Mouse (Mus musculus): ENCODE data around the gene Spin1. TPM values are rescaled to one million over a fixed set of nuclear protein-coding genes. Genes with fewer than 3 reads are reported as not detected.

Gene Spin1
- polyA plus RNA-seq, 1 experiment, result not detected

DNA sequence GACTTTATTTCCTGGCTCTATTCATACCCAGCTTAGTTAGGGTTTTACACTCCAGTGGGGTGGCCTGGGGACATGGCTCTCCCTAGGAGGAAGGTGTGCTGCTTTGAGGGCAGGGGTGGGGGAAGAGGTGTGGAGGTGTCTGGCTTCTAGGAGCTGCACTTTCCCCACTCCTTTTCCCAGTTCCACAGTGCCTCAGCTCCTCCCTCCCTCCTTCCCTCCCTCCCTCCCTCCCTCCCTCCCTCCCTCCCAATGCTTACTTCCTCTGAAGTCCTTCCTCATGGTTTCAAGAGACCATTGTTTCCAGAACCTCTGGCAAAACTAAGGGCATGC, 37.0 kb downstream of the Spin1 start:
- Histone ChIP-seq H3K4me1 (ENCODE audit: control insufficient read depth, insufficient read depth, low read length) (peaks cover 2% of the 10 kb centered on the region), H3K27ac (ENCODE audit: insufficient read depth, low read depth, low read length) (no peak overlapping the region), H3K4me3 (ENCODE audit: insufficient read depth, low read depth, low read length) (no peak overlapping the region)
- TF ChIP-seq CTCF (IDR thresholded peaks at IDR 0.05; ENCODE audit: insufficient read depth, low read depth, low read length) (no peak), POLR2A (IDR thresholded peaks at IDR 0.05; ENCODE audit: insufficient read depth, low read depth, low read length) (no peak)

DNA sequence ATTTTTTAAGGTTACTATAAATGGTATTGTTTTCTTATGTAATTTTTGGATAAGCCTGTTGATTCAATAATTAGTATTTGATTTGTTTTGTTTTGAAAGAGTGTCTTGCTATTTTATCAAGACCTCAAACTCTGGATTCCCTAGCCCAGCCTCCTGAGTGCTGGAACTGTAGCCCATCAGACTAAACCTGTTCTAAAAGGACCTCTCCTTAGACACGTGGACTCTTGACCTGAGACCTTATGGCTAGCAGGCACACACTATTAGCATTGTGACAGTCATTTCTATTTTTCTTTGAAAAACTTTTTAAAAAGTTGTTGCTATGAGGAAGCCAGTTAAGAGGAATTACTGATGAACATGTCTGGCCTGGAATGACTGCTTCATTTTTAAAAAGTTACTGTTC, 46.4 kb downstream of the Spin1 start:
- no peaks in the 10 kb centered on the region; the same call in 1 of the 2 replicates for H3K4me1 ChIP-seq (ENCODE audit: control insufficient read depth, insufficient read depth, low read length)
- TF ChIP-seq POLR2A (IDR thresholded peaks at IDR 0.05; ENCODE audit: insufficient read depth, low read depth, low read length) (no peak), CTCF (IDR thresholded peaks at IDR 0.05; ENCODE audit: insufficient read depth, low read depth, low read length) (no peak)
- H3K27ac ChIP-seq (ENCODE audit: insufficient read depth, low read depth, low read length), result no peak overlapping the region
- WGBS, result 61% methylated on average over 1 of the region's 1 CpGs
- H3K4me3 ChIP-seq (ENCODE audit: insufficient read depth, low read depth, low read length), result no peak overlapping the region

DNA sequence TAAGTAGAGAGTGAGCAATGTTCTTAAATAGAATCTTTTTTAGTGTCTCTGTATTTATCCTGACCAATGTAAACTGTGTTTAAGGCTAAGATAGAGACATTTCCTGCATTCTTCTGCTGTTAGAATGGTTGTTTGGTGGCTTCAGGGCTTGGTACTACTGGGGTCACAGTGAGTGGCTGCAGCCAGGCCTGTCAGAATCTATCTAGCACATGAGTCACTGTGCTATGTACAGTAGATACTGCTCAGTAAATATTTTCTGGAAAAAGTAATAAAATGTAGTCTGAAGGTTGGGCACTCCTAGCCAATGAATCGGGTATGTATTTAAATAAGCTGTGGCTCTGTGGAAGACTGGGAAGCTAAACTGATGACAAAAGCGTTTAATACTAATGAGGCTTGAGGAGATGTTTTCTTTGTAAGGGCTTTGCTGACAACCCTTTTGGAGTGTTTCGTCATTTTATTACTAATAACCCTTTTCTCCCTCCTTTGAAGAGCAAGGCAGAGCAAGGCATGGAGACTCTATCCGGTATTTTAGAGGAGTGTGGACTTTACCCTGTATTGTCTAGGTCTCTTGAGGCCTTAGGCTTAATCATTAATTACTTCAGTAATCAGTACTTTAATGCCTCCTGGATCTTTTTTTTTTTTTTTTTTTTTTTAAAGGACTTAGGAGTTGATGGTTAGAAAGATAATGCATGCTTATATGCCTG, 52.4 kb downstream of the Spin1 start:
- Histone ChIP-seq H3K27ac (ENCODE audit: insufficient read depth, low read depth, low read length) (no peak overlapping the region), H3K4me3 (ENCODE audit: insufficient read depth, low read depth, low read length) (no peak overlapping the region), H3K4me1 (ENCODE audit: control insufficient read depth, insufficient read depth, low read length) (peaks cover 5% of the 10 kb centered on the region)
- TF ChIP-seq CTCF (IDR thresholded peaks at IDR 0.05; ENCODE audit: insufficient read depth, low read depth, low read length) (no peak), POLR2A (IDR thresholded peaks at IDR 0.05; ENCODE audit: insufficient read depth, low read depth, low read length) (no peak)
- 71% methylated on average over 4 of the region's 4 CpGs for WGBS

DNA sequence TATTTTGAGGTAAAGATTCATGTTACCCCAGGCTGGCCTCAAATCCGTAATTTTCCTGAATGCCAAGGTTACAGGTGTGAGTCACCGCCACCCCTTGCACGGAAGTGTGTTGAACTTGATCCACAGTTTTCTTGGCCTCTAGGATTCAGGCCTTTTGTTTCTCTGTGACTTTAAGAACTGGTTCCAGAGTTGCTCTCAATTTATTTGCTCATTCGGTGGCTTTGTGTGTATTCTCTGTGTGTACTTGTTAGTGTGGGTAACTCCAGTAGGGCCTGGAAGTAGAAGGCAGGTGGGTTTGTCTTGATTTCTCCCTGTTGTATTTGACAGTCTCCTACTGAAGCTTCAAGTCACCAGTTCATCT, 53.0 kb downstream of the Spin1 start:
- H3K4me1 ChIP-seq (ENCODE audit: control insufficient read depth, insufficient read depth, low read length), result peaks cover 5% of the 10 kb centered on the region
- TF ChIP-seq POLR2A (IDR thresholded peaks at IDR 0.05; ENCODE audit: insufficient read depth, low read depth, low read length) (no peak), CTCF (IDR thresholded peaks at IDR 0.05; ENCODE audit: insufficient read depth, low read depth, low read length) (no peak)
- WGBS, result 77% methylated on average over 4 of the region's 4 CpGs
- no peak overlapping the region for H3K27ac ChIP-seq (ENCODE audit: insufficient read depth, low read depth, low read length)
- H3K4me3 ChIP-seq (ENCODE audit: insufficient read depth, low read depth, low read length), result no peak overlapping the region

DNA sequence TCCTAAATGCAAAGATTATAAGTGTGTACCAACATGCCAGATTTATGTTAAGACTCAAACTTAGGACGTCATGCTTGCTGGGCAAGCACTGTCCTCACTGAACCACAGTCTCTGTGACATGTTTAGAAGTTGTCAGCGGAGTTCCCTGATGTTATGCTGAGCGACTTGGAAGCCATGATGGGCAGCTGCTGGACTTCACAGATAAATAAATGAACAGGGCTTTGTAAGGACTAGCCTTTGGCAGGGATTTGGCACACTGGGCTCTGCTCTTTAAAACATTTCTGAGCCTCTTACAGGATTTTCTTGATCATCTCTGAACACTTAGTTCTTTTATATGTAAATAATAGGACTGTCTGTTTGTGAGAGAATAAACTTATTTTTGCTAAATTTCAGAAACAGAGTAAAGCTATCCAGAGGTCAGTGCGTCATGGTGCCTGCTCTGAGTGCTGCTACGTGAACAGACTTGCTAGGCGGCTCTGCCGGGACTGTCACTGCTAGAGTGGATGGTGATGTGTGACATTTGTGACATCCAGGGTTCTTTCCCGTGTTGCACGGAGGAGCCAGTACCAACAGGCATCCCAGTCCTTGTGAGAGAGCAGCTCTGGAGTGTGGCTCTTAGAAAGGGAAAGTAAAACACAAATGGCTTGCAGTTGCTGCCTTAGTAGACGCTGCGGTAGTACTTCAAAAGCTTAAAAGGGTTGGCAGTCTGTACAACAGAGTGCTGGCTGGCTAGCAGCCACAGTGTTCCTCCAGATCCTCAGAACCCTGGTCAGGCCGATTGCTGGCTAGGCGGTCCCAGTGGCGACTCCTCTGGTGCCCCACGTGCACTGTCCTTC, 54.7 kb downstream of the Spin1 start:
- TF ChIP-seq POLR2A (IDR thresholded peaks at IDR 0.05; ENCODE audit: insufficient read depth, low read depth, low read length) (no peak), CTCF (IDR thresholded peaks at IDR 0.05; ENCODE audit: insufficient read depth, low read depth, low read length) (no peak)
- WGBS, result 47% methylated on average over 15 of the region's 15 CpGs

DNA sequence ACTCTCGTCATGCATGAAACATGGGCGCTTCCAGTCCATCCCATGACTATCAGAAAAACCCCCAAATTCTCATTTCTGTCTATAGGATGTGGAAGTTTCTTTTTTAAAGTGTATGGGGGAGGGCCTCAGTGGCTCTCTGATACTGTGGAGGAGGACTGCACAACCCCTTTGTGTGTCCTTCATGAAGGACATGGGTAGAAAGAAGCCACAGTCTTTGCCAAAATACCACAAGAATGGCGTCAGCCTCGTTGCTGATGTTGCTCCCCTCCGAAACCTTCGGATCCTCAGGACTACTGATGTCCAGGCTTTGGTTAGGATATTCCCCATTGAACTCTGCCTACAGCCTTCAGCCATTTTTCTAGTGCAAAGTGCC, 55.3 kb downstream of the Spin1 start:
- TF ChIP-seq CTCF (IDR thresholded peaks at IDR 0.05; ENCODE audit: insufficient read depth, low read depth, low read length), result no peak
- no peak for TF ChIP-seq POLR2A (IDR thresholded peaks at IDR 0.05; ENCODE audit: insufficient read depth, low read depth, low read length)
- 76% methylated on average over 6 of the region's 6 CpGs for WGBS
- Histone ChIP-seq H3K27ac (ENCODE audit: insufficient read depth, low read depth, low read length) (0 out of 2 replicates have a peak overlapping the region, but pooled peaks have one; percentile 28), H3K4me1 (ENCODE audit: control insufficient read depth, insufficient read depth, low read length) (peaks cover 5% of the 10 kb centered on the region), H3K4me3 (ENCODE audit: insufficient read depth, low read depth, low read length) (no peak overlapping the region)

More for the DNA sequence above, 54.7 kb downstream of the Spin1 start:
- Histone ChIP-seq H3K4me3 (ENCODE audit: insufficient read depth, low read depth, low read length) (no peak overlapping the region), H3K27ac (ENCODE audit: insufficient read depth, low read depth, low read length) (peak overlapping the region; percentile 28; the same call in 1 of the 2 replicates), H3K4me1 (ENCODE audit: control insufficient read depth, insufficient read depth, low read length) (peaks cover 5% of the 10 kb centered on the region)

DNA sequence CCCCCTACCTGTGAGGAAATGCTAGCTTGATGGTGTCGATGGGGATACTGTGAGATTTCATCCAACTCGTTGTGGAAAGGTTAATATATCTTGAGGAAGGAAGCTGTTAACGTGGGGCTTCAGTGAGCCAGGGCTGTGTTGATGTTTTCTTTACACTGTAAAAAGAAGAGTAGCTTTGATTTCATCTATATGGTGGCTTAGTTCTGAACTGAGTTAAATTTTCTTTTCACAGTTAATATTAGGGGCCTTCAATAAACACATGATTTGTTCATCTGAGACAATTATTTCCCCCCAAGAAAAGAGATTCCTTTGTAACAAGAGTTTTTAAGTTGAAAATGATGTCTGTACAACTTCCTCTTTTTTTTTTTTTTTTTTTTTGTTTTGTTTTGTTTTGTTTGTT, 56.6 kb downstream of the Spin1 start:
- Histone ChIP-seq H3K4me3 (ENCODE audit: insufficient read depth, low read depth, low read length) (no peak overlapping the region), H3K4me1 (ENCODE audit: control insufficient read depth, insufficient read depth, low read length) (peaks cover 8% of the 10 kb centered on the region), H3K27ac (ENCODE audit: insufficient read depth, low read depth, low read length) (no peak overlapping the region)
- WGBS, result 83% methylated on average over 3 of the region's 3 CpGs
- TF ChIP-seq POLR2A (IDR thresholded peaks at IDR 0.05; ENCODE audit: insufficient read depth, low read depth, low read length) (no peak), CTCF (IDR thresholded peaks at IDR 0.05; ENCODE audit: insufficient read depth, low read depth, low read length) (no peak)

DNA sequence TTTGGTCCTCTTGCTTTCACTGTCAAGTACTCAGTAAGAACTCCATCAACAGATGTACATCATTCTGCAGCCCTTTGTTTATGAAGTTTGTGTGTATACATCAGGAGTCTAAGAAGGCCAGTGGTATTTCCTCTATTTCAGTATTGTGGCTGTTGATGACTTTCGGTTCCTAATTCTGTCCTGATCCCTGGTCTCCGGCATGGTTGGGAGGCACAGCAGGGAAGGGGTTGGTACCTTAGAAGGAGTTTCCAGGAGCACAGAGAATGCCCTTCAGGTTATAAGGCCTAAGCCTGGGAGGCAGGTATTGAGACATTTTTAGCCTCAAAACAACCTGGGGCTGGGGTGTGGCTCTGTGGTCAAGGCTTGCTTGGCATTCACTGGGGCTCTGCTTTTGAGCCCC, 61.0 kb downstream of the Spin1 start:
- H3K27ac ChIP-seq (ENCODE audit: insufficient read depth, low read depth, low read length), result no peak overlapping the region
- TF ChIP-seq CTCF (IDR thresholded peaks at IDR 0.05; ENCODE audit: insufficient read depth, low read depth, low read length), result no peak
- no peak for TF ChIP-seq POLR2A (IDR thresholded peaks at IDR 0.05; ENCODE audit: insufficient read depth, low read depth, low read length)
- no peak overlapping the region for H3K4me3 ChIP-seq (ENCODE audit: insufficient read depth, low read depth, low read length)
- WGBS, result 84% methylated on average over 2 of the region's 2 CpGs
- 0 out of 2 replicates have a peak, but pooled peaks cover 3% of the 10 kb centered on the region for H3K4me1 ChIP-seq (ENCODE audit: control insufficient read depth, insufficient read depth, low read length)

DNA sequence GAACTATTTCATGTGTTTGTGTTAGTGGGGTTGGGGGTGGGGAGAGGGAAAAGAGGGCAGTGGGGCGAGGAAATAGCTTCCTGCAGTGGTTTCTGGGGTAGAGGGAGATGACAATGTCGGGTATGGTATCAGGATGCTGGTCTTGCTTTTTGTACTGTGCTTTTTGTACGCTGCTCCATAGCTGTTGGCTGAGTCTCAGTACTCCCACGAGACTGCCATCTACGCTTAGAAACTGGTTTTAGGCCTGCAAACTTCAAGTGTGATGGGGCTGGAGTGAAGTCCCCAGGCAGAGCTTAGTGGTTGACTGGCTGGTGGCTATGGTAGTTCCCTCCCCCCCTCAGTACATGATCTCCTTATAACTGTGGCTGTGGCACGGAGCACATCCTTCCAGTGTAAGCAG, 61.6 kb downstream of the Spin1 start:
- no peak overlapping the region for H3K27ac ChIP-seq (ENCODE audit: insufficient read depth, low read depth, low read length)
- 54% methylated on average over 6 of the region's 6 CpGs for WGBS
- no peak for TF ChIP-seq POLR2A (IDR thresholded peaks at IDR 0.05; ENCODE audit: insufficient read depth, low read depth, low read length)
- no peak for TF ChIP-seq CTCF (IDR thresholded peaks at IDR 0.05; ENCODE audit: insufficient read depth, low read depth, low read length)
- H3K4me3 ChIP-seq (ENCODE audit: insufficient read depth, low read depth, low read length), result no peak overlapping the region
- H3K4me1 ChIP-seq (ENCODE audit: control insufficient read depth, insufficient read depth, low read length), result 0 out of 2 replicates have a peak, but pooled peaks cover 3% of the 10 kb centered on the region
